Mouse (Mus musculus) common myeloid progenitor, adult 5-6 weeks (primary cell): ENCODE data around the gene Tomm5. TPM values are rescaled to one million over a fixed set of nuclear protein-coding genes. Genes with fewer than 3 reads are reported as not detected.
A peak's percentile ranks its signal among the peaks of the same experiment; 100 is the strongest.

ENCODE experiments used
- ATAC-seq: replicated peaks from 2 replicates; pipeline ENCODE4 v1.8.0; 2016; ENCODE audit warnings: low read depth, mild to moderate bottlenecking, moderate TSS enrichment, inconsistent platforms; ENCODE audit not compliant: poor library complexity, severe bottlenecking
- total RNA-seq: library from RNA; stranded (forward); fragments of 200-1000, 187-1606 nt; gene quantifications from 2 replicates; pipeline ENCODE4 v1.2.3, GENCODE M21; 2017

The Tomm5 gene
- total RNA-seq, 1 experiment from 2014 or later: 259 TPM

- ATAC-seq: peak; percentile 71
These were observed 40.2 kb downstream of the Tomm5 start for GRCm38 (mm10) chr4:45067742-45068141.

GRCm38 (mm10) chr4:45066036-45066730, 41.7 kb downstream of the Tomm5 start:
- no peak for ATAC-seq

- ATAC-seq: no peak
These were observed 43.3 kb downstream of the Tomm5 start for GRCm38 (mm10) chr4:45064577-45064976.

DNA sequence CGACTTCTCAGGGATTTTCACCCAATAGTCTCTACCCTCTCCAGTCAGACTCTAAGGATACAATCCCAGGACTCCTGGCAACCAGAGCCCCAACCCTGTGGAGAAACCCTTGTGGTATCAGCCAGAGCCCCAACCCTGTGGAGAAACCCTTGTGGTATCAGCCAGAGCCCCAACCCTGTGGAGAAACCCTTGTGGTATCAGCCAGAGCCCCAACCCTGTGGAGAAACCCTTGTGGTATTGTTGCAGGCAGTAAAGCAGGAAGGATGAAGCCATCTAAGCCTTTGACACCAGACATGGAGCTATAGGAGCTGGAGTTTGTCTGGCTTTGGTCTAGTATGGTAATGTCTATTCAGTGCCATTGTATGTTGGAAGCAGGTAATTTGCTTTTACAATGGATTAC, 44.1 kb downstream of the Tomm5 start:
- ATAC-seq: peak; percentile 83

- no peak for ATAC-seq
These were observed 52.5 kb downstream of the Tomm5 start for GRCm38 (mm10) chr4:45055451-45055850.

Other genes starting within 250 kb of the Tomm5 start
- 8.6 and 10.8 TPM in 2 replicates for gene Grhpr, start 126.7 kb downstream of the Tomm5 start, total RNA-seq
- 11.5 and 16.9 TPM in 2 replicates for gene Zbtb5, start 95.7 kb downstream of the Tomm5 start, total RNA-seq
- 57.6 and 66.8 TPM in 2 replicates for gene Polr1e, start 89.5 kb downstream of the Tomm5 start, total RNA-seq
- gene Fbxo10, start 23.5 kb downstream of the Tomm5 start, total RNA-seq: 4.2 and 6.9 TPM in 2 replicates
- gene Frmpd1, start 76.8 kb upstream of the Tomm5 start, total RNA-seq: not detected in 2 replicates
- gene Trmt10b, start 189.0 kb upstream of the Tomm5 start, total RNA-seq: 11.9 and 23.7 TPM in 2 replicates
- gene Dcaf10, start 234.0 kb upstream of the Tomm5 start, total RNA-seq: 9.7 and 12.0 TPM in 2 replicates
- 179 and 214 TPM in 2 replicates for gene Exosc3, start 234.6 kb upstream of the Tomm5 start, total RNA-seq